Mouse (Mus musculus): ENCODE measurements around the gene Brsk2.

Gene Brsk2

GRCm38 (mm10) chr7:141955565-141956173, 6.1 kb downstream of the Brsk2 start:
- peak; percentile 71 for DNase-seq (ENCODE audit: low read depth, low spot score)

GRCm38 (mm10) chr7:141956174-141956566, 6.6 kb downstream of the Brsk2 start:
- no peak for DNase-seq (ENCODE audit: low read depth, low spot score)

- DNase-seq (ENCODE audit: low read depth, low spot score): no peak
Observed at GRCm38 (mm10) chr7:141957524-141958051, 8.0 kb downstream of the Brsk2 start.

- no peak for DNase-seq (ENCODE audit: low read depth, low spot score)
Observed at GRCm38 (mm10) chr7:141958211-141958610, 8.7 kb downstream of the Brsk2 start.

- DNase-seq (ENCODE audit: low read depth, low spot score): no peak
Observed at GRCm38 (mm10) chr7:141959133-141959532, 9.6 kb downstream of the Brsk2 start.

GRCm38 (mm10) chr7:141960926-141961325, 11.4 kb downstream of the Brsk2 start:
- DNase-seq (ENCODE audit: low read depth, low spot score): no peak

GRCm38 (mm10) chr7:141961491-141961890, 11.9 kb downstream of the Brsk2 start:
- no peak for DNase-seq (ENCODE audit: low read depth, low spot score)

- no peak for DNase-seq (ENCODE audit: low read depth, low spot score)
Observed at GRCm38 (mm10) chr7:141962521-141962920, 13.0 kb downstream of the Brsk2 start.

- DNase-seq (ENCODE audit: low read depth, low spot score): no peak
Observed at GRCm38 (mm10) chr7:141966281-141966680, 16.7 kb downstream of the Brsk2 start.

- DNase-seq (ENCODE audit: low read depth, low spot score): no peak
Observed at GRCm38 (mm10) chr7:141972831-141973619, 23.5 kb downstream of the Brsk2 start.

- no peak for DNase-seq (ENCODE audit: low read depth, low spot score)
Observed at GRCm38 (mm10) chr7:141978003-141978402, 28.5 kb downstream of the Brsk2 start.

GRCm38 (mm10) chr7:141979247-141979646, 29.7 kb downstream of the Brsk2 start:
- no peak for DNase-seq (ENCODE audit: low read depth, low spot score)

GRCm38 (mm10) chr7:141981237-141981636, 31.7 kb downstream of the Brsk2 start:
- DNase-seq (ENCODE audit: low read depth, low spot score): no peak

GRCm38 (mm10) chr7:141988314-141988806, 38.8 kb downstream of the Brsk2 start:
- no peak for DNase-seq (ENCODE audit: low read depth, low spot score)

GRCm38 (mm10) chr7:141991183-141991582, 41.6 kb downstream of the Brsk2 start:
- no peak for DNase-seq (ENCODE audit: low read depth, low spot score)

GRCm38 (mm10) chr7:141994121-141994520, 44.6 kb downstream of the Brsk2 start:
- DNase-seq (ENCODE audit: low read depth, low spot score): no peak

- DNase-seq (ENCODE audit: low read depth, low spot score): no peak
Observed at GRCm38 (mm10) chr7:142000661-142001060, 51.1 kb downstream of the Brsk2 start.

GRCm38 (mm10) chr7:142001597-142002340, 52.2 kb downstream of the Brsk2 start:
- DNase-seq (ENCODE audit: low read depth, low spot score): no peak

GRCm38 (mm10) chr7:142016562-142016961, 67.0 kb downstream of the Brsk2 start:
- peak; percentile 26 for DNase-seq (ENCODE audit: low read depth, low spot score)

- DNase-seq (ENCODE audit: low read depth, low spot score): no peak
Observed at GRCm38 (mm10) chr7:142019699-142020098, 70.1 kb downstream of the Brsk2 start.

GRCm38 (mm10) chr7:142020827-142021226, 71.3 kb downstream of the Brsk2 start:
- DNase-seq (ENCODE audit: low read depth, low spot score): no peak

- DNase-seq (ENCODE audit: low read depth, low spot score): no peak
Observed at GRCm38 (mm10) chr7:142025196-142025595, 75.6 kb downstream of the Brsk2 start.

Measured in telencephalon, adult 2 months (tissue).